Mouse (Mus musculus) kidney, embryonic 14.5 days (tissue): Measurements from ENCODE around the gene Phyh. TPM values are rescaled to one million over a fixed set of nuclear protein-coding genes. Genes with fewer than 3 reads are reported as not detected.

Experiments
- ATAC-seq: fragments of 200-750 bp; cut with Nextera tagmentation; 2 replicates; pipeline ENCODE4 v1.8.0; 2017; ENCODE audit warnings: moderate number of reproducible peaks, mild to moderate bottlenecking, moderate TSS enrichment, moderate library complexity; ENCODE audit not compliant: low FRiP score, low TSS enrichment
- H3K27ac ChIP-seq: fragments of 300-500 bp; sonication (generic); 2 replicates; pipeline ENCODE4 v1.5.1; 2014; ENCODE audit warnings: low read depth, mild to moderate bottlenecking, low read length, moderate library complexity, mixed read lengths
- H3K27me3 ChIP-seq: fragments of 300-500 bp; sonication (generic); 2 replicates; pipeline ENCODE4 v1.6.1; 2014; ENCODE audit warnings: mild to moderate bottlenecking, low read length; ENCODE audit not compliant: control insufficient read depth, insufficient read depth
- H3K36me3 ChIP-seq: fragments of 300-500 bp; sonication (generic); 2 replicates; pipeline ENCODE4 v1.6.1; 2014; ENCODE audit warnings: low read length, mixed read lengths; ENCODE audit not compliant: control insufficient read depth, insufficient read depth
- H3K4me1 ChIP-seq: fragments of 300-500 bp; sonication (generic); 2 replicates; pipeline ENCODE4 v1.6.1; 2014; ENCODE audit warnings: low read length, mixed read lengths; ENCODE audit not compliant: control insufficient read depth, insufficient read depth
- H3K4me2 ChIP-seq: fragments of 300-500 bp; sonication (generic); replicated peaks from 2 replicates; pipeline ENCODE4 v1.6.1; 2014; ENCODE audit warnings: low read depth, mild to moderate bottlenecking, low read length
- H3K4me3 ChIP-seq: fragments of 300-500 bp; sonication (generic); 2 replicates; pipeline ENCODE4 v1.5.1; 2014; ENCODE audit warnings: mild to moderate bottlenecking, low read length
- H3K9ac ChIP-seq: fragments of 300-500 bp; sonication (generic); 2 replicates; pipeline ENCODE4 v1.6.1; 2014; ENCODE audit warnings: low read depth, mild to moderate bottlenecking, low read length, moderate library complexity
- H3K9me3 ChIP-seq: fragments of 300-500 bp; sonication (generic); 2 replicates; pipeline ENCODE4 v1.6.1; 2016; ENCODE audit warnings: low read length; ENCODE audit not compliant: control insufficient read depth
- WGBS: fragments of 180-500 bp; shearing (Covaris S2); extraction: QIAGEN DNeasy Blood & Tissue Kit; methylation state at CpG from one replicate; pipeline ENCODE4 v1.1.7; 2014; 5-methylcytosine and 5-hydroxymethylcytosine counted together
- polyA plus RNA-seq: library from polyadenylated mRNA; unstranded; fragments of >200 nt; fragmentation: Nextera tagmentation; extraction: Ambion mirVana; gene quantifications from 2 replicates; pipeline ENCODE4 v1.2.1, GENCODE M21; 2014

Gene Phyh
- polyA plus RNA-seq, 1 experiment from 2014 or later, result 43.4 TPM

DNA sequence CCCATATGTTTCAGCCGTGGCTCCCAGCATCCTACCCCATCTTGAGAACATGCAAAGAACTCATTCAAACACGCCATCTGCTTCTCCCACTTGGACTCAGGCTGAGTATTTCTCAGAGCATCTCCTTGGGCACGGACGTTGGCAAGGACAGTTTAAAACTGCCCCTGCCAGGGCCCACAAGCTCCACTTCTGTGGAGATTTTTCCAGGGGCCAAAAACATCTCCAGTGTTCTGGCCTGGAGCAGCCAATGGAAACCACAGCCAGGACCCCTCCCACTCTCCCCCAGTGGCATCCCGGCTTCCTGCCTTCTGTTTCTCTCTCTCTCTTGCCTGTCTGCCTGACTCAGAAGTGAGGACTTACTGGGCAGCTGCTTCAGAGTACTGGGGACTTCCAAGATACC is 57.0 kb downstream of the Phyh start, which contains the start of gene Ucma:
Ucma (plus strand) TSS at position 316 of the 400 bp plus-strand sequence.
- H3K9me3 ChIP-seq, result no peaks in the 10 kb centered on the region
- H3K9ac ChIP-seq, result no peak within 1 kb of the TSS
- no peak within 1 kb of the TSS for H3K4me2 ChIP-seq
- no peak within 1 kb of the TSS for H3K27ac ChIP-seq
- no peaks in the 10 kb centered on the region for H3K27me3 ChIP-seq
- no peak for ATAC-seq
- H3K4me3 ChIP-seq, result no peak within 1 kb of the TSS
- no peaks in the 10 kb centered on the region for H3K36me3 ChIP-seq
- H3K4me1 ChIP-seq, result no peaks in the 10 kb centered on the region
- WGBS, result 72% methylated on average over 5 of the region's 5 CpGs

DNA sequence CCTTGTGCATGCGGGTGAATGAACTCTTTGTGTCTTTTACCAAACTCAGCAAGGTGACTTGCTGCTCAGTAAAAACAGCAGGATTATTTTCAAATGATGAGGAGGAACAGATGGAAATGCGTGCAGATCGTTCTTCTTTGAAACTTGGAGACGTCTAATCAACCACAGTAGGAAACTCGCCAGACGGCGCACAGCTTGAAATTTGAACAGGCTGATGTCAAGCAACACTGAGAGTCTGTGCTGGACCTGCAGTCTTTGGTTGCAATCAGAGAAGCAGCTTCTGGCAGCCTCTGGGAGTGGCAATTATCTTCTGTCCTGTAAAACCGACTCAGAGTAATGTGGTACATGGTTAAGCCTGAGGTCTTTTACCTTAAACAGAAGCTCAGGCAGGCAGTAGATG is 59.3 kb downstream of the Phyh start:
- 33% methylated on average over 8 of the region's 8 CpGs for WGBS
- H3K4me1 ChIP-seq, result no peaks in the 10 kb centered on the region
- ATAC-seq, result no peak
- H3K27ac ChIP-seq, result no peak overlapping the region
- H3K4me2 ChIP-seq, result no peak overlapping the region
- H3K36me3 ChIP-seq, result no peaks in the 10 kb centered on the region
- no peaks in the 10 kb centered on the region for H3K9me3 ChIP-seq
- H3K9ac ChIP-seq, result no peak overlapping the region
- no peaks in the 10 kb centered on the region for H3K27me3 ChIP-seq
- no peak overlapping the region for H3K4me3 ChIP-seq

DNA sequence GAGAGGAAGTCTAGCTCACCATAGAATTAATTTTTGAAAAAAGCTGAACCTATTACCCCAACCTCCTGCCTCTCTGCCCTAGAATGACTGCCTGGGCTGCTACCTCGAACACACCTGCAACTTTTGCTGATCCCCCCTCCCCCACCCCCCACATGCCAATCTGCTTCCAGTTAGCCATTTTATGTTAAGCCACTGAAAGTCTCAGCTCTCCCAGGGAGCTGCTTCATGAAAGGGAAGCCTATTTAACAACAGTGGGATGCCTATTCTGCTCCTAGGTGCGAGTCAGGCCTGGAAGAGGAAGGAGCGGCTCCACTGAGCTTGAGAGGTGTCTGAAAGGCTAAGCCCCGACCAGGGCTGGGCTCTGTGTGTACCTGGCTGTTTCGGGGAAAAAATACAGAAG is 65.2 kb downstream of the Phyh start:
- Histone ChIP-seq H3K4me3 (no peak overlapping the region), H3K27me3 (no peaks in the 10 kb centered on the region), H3K27ac (no peak overlapping the region), H3K9ac (no peak overlapping the region), H3K4me1 (no peaks in the 10 kb centered on the region), H3K4me2 (no peak overlapping the region), H3K9me3 (no peaks in the 10 kb centered on the region), H3K36me3 (no peaks in the 10 kb centered on the region)
- 42% methylated on average over 5 of the region's 5 CpGs for WGBS
- ATAC-seq, result no peak

DNA sequence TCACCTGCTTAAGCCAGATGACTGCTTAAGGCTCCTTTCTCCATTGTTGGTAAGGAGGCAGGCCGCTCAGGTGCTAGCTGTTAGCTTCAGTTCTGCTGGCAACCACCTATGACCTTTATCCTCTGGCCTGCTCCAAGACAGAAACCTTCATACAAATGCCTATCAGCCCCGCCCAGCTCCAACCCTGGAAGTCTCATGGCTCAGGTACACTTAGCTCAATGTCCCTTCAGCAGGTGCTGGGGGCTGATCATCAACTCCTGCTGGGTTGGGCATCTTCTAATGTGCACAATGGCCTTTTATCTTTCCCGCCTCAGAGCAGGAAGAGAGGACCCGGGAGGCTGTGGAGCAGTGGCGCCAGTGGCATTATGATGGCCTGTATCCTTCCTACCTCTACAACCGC is 66.2 kb downstream of the Phyh start:
- Histone ChIP-seq H3K27ac (no peak overlapping the region), H3K9me3 (no peaks in the 10 kb centered on the region), H3K4me1 (no peaks in the 10 kb centered on the region), H3K4me2 (no peak overlapping the region), H3K27me3 (no peaks in the 10 kb centered on the region), H3K36me3 (no peaks in the 10 kb centered on the region), H3K4me3 (no peak overlapping the region), H3K9ac (no peak overlapping the region)
- WGBS, result 82% methylated on average over 6 of the region's 6 CpGs
- ATAC-seq, result no peak

DNA sequence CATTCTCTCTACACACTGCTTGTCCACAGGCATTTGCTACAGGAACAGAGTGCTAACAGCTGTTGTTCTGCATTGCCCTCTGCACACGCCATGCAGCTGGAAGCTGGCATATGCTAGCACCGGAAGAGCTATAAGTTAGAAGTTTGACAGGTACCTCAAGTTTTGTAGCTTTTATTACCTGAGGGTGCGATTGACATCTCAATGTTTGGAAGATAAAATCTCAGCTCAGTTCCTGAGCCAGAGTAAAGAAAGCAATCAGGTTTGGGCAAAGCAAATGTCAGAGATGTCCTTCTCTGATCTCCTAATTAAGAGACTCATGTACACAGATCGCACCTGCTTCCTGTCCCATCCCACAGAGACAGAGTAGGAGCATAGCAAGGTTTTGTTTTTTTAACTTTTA is 68.0 kb downstream of the Phyh start:
- H3K9ac ChIP-seq, result no peak overlapping the region
- no peak overlapping the region for H3K4me3 ChIP-seq
- H3K36me3 ChIP-seq, result peaks cover 15% of the 10 kb centered on the region
- no peaks in the 10 kb centered on the region for H3K9me3 ChIP-seq
- H3K27me3 ChIP-seq, result no peaks in the 10 kb centered on the region
- H3K4me2 ChIP-seq, result no peak overlapping the region
- H3K4me1 ChIP-seq, result no peaks in the 10 kb centered on the region
- 59% methylated on average over 4 of the region's 4 CpGs for WGBS
- no peak for ATAC-seq
- no peak overlapping the region for H3K27ac ChIP-seq

DNA sequence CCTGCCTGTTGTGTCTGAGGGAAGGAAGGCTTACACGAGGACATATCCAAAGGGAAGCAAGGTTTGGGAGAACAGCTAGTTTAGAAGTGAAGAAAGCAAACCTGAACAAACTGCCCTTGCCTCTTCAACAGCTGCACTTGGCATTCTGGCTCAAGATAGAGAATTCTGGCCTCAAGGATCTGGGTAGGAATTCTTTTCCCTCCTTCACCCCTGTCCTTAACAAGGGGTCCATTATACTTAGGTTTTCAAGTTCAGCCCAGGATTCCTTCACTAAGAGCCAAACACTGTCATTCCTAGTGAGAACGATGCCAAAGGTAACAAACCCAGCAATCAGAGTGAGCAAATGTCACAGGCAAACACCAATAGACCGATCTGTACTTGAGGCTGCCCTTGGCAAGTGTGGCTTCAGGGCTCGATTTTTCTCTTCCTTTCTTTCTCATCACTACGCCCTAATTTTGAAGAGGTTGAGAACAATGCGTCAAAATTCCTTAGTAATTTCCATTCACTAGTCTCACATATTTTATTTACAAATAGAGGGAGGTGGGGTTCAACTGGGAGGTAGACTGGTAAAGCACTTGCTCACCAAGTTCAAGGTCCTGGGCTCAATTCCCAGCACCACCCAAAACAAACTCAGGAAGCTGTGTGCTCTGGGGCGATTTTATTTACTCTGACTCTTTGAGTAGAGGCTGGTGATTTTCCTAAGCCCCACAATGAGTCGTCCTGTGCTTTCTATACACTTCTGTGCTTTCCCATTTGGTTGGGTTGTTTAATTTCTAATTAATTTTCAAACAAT is 68.8 kb downstream of the Phyh start:
- Histone ChIP-seq H3K27me3 (no peaks in the 10 kb centered on the region), H3K9me3 (no peaks in the 10 kb centered on the region), H3K27ac (no peak overlapping the region), H3K36me3 (peaks cover 21% of the 10 kb centered on the region), H3K4me2 (no peak overlapping the region), H3K9ac (no peak overlapping the region), H3K4me1 (no peaks in the 10 kb centered on the region), H3K4me3 (no peak overlapping the region)
- no peak for ATAC-seq
- 81% methylated on average over 8 of the region's 8 CpGs for WGBS

Other genes with a start within 250 kb of the Phyh start
- gene Bend7, start 201.2 kb upstream of the Phyh start, polyA plus RNA-seq, result 4.2 and 6.9 TPM in 2 replicates
- 47.3 and 122 TPM in 2 replicates for gene Sephs1, start 37.5 kb upstream of the Phyh start, polyA plus RNA-seq
- gene Ucma, start 57.1 kb downstream of the Phyh start, polyA plus RNA-seq, result not detected in 2 replicates
- 30.5 and 46.4 TPM in 2 replicates for gene Mcm10, start 93.8 kb downstream of the Phyh start, polyA plus RNA-seq
- gene Optn, start 145.0 kb downstream of the Phyh start, polyA plus RNA-seq, result 4.0 and 7.6 TPM in 2 replicates
- gene Ccdc3, start 218.8 kb downstream of the Phyh start, polyA plus RNA-seq, result 6.7 and 12.4 TPM in 2 replicates